Mouse (Mus musculus) heart, postnatal 14 days (tissue): ENCODE results near the gene Armh3. TPM values are rescaled to one million over a fixed set of nuclear protein-coding genes. Genes with fewer than 3 reads are reported as not detected.
A peak's percentile ranks its signal among the peaks of the same experiment; 100 is the strongest.

Experiments
- DNase-seq, 2 experiments: peaks; one replicate each; pipeline ENCODE4 v3.0.0; 2021 to 2022
- intact Hi-C: fragments of 180-260 bp; cut with DNase I; formaldehyde crosslinking; loops from one replicate; pipeline ENCODE4 v1.15.1; 2025
- total RNA-seq, 2 experiments: library from RNA; stranded (reverse); gene quantifications; 2 replicates each; pipeline ENCODE4 v1.2.3; 2021

Armh3 gene
- total RNA-seq, 2 experiments from 2014 or later: 12.9 to 16.5 TPM

DNA sequence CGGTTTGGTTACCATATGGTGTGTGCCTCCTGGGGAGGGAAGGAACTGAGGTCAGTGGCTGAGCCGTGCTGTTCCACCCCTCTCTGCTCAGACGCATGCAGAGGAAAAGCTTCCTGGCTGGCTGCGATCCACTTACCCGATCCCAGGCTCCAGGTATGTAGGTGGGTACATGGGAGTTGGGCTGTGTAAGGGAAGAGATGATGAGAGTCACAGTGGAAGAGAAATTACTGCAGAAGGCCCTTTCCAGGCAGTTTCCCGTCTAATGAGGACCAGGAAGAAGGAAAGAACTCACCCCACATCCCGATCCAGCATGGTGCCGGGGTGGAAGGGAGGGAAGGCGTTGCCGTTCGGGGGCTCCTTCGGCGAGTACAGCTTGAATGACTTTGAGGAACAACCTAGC is 37.7 kb upstream of the Armh3 start:
- DNase-seq: no peak
- intact Hi-C loops: no loop called here

DNA sequence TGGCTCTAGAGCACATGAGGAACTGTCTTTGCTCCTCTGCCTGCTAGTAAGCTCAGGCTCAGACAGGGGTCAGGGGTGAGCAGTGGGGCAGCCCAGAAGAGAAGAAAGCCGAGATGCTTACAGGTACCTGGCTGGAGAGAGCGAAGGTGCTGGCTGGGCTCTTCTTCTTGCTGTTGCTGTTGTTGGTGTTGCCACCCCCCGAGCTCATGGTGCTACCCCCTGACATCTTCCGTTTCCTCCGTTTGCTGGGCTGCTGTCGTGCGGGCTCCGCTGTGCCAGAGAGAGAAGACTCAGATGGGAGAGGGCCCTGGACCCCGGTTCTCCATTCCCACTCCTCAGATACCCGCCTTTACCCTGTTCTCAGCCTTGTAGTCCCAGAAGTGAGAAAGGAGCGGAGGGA is 35.6 kb upstream of the Armh3 start:
- DNase-seq: no peak
- intact Hi-C loops: no loop called here

DNA sequence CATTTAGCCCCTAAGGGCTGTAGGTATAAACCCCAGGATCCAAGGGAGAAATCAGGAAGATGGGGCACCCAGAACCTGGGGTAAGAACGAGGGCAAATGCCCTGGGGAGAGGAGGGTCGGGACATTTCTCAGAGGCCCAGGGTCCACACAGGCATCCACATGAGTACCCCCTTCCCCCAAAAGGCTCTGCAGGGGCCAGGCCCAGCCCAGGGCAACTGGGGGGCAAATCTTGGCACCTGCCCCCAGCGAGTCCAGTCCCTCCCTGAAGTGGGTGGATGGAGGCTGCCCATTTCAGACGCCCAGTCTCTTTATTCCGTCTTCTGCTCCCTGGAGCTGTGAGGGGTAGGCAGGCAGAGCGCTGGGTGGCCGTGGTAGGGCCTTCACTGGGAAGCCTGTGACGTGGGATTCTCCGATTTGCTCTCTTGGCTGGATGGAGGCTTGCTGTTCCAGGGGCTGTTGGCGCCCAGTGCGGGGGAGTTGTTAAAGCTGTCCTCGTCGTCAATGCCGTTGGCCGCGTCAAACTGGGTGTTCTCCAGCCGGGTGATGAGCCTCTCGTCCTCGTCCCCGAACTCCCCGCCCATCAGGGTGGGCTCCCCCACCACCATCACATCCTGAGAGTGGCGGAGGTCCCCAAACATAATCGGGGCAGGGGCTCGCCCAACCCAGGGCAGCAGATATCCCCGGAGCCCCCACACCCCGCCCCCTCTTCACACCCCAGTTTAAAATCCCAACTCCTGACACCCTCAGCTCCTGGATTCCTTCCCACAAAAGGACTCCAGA is 34.6 kb upstream of the Armh3 start:
- intact Hi-C loops: no loop called here
- no peak for DNase-seq

DNA sequence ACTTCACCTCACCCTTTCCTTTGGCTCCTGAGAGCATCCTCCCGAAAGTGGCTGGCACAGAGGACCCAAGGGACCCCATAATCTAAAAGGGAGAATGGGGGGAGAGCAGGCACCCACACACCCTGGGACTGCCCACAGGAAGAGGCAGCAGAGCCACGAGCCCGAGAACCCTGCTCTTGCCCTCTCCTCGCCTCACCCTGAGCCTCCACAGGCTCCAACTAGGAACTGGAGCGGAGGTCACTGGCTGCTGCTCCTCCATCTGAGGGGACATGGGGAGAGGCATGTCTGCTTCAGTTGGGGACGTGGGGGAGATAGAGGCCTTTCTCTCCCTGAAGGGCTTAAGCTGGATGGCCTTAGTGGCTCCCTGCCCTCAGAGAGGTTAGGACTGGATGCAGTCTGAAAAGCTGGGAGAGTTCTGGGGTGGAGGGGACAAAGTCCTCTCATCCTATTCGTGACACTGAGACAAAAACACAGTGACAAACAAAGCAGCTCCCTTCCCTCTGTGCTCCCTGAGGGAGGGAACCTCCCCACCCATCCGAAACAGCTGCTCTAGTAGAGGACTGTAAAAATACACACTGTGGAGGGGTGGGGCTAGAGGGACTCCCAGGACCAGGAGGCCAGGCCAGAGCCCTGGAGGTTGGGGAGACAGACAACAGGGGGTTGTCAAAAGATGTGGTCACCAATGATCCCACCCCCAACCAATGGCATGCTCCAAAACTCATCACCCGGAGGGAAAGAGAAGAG is 33.6 kb upstream of the Armh3 start:
- intact Hi-C loops: no loop called here
- DNase-seq: peak in 1 of 2 experiments; percentile 26

DNA sequence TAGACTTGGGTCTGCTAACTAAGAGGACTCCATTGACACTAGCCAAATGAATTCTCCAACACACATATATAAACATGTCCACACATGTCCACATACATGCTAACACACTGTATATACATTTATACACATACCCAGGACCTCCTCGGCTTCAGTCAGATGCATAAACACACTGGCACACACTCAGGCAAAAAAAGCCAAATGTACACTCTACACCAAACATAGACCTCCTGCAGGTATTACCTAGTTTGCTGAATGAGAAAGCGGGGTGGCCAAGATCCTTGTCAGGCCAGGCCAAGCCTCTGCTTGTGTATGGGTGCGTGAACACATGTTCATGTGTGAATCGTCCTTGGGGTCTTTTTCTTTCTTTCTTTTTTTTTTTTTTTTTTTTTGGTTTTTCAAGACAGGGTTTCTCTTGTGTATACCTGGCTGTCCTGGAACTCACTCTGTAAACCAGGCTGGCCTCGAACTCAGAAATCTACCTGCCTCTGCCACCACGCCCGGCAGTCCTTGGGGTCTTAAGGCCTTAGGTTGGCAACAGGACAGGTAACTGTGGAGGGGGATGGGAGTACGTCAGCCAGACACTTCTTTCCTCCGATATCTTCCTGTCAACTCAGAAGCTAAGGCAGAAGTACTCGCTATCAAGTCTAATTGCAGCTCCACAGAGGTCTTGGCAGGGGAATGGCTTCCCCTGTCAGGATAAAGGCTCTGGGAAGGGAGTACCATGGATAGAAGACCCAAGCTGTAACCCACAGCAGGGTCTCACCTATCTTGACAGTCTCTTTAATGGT is 32.1 kb upstream of the Armh3 start:
- intact Hi-C loops: no loop called here

DNA sequence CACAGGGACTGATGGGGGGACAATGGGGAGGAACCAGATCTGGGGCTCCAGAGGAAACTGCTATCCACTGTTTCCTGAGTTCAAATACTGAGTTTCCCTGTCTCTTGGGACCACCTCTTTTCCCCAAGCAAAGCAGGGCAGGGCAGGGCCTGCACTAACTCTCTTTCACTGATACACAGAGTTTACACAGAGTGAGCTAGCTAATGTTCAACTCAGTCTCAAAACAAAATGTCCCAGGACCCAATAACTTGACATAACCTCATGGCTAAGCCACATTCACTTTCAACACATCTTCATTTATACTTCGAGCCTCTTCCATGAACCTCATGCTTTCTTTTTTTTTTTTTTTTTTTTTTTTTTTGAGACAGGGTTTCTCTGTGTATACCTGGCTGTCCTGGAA is 31.4 kb upstream of the Armh3 start:
- no peak for DNase-seq
- intact Hi-C loops: no loop called here

More for the DNA sequence above, 32.1 kb upstream of the Armh3 start:
- no peak for DNase-seq

DNA sequence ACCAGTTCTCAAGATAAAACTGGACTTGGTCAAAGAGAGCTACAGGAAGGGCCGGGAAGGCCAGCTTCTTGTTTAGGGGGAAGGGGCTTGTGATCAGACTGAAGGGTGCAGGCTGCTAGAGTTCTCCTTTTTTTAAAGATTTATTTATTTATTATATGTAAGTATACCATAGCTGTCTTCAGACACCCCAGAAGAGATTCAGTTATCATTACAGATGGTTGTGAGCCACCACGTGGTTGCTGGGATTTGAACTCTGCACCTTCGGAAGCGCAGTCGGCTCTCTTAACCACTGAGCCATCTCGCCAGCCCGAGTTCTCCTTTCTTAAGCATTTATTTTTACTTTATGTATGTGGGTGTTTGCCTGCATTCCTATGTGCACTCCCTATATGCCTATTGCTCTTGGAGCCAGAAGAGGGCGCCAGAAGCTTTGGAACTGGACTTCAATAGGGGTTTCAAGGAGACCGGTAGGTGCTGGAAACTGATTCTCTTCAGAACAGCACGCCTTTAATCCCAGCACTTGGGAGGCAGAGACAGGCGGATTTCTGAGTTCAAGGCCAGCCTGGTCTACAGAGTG is 30.5 kb upstream of the Armh3 start:
- no peak for DNase-seq
- intact Hi-C loops: no loop called here

DNA sequence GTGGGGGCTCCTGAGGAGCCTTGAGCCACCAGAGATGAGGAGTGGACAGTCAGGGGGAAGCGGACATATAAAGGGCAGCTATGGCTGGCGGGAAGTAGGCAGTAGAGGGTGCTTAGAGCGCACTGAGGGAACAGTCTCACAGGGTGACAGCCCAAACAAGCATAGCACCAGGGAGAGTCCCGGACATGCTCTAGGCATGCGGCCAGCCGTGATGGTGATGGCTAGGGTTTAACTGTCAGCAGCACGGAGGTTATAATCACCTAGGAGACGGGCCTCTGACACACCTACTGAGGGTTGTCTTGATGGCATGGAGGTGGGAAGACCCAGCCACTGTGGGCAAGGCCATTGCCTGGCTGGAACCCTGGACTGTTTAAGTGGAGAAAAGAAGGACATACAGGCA is 28.3 kb upstream of the Armh3 start:
- intact Hi-C loops: no loop called here

DNA sequence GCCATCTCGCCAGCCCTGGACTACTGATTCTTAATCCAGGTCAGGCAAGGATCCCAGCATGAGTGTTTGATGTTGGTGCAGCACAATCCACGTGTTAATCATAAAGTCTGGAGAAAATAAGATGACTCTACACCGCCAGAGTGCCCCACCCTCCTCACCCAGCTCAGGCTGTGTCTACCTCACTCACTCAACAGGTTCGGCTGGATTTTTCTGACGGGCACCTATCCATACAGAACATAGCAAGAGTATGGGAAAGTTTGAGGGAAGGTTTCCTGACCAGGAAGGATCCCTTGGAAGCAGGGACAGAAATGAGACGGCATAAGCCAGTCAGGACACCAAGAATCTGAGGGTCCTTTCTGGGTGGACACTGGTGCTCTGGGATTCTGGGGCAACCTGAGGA is 26.7 kb upstream of the Armh3 start:
- no peak for DNase-seq
- intact Hi-C loops: no loop called here

More for the DNA sequence above, 28.3 kb upstream of the Armh3 start:
- DNase-seq: peak; percentile 30 to 68

DNA sequence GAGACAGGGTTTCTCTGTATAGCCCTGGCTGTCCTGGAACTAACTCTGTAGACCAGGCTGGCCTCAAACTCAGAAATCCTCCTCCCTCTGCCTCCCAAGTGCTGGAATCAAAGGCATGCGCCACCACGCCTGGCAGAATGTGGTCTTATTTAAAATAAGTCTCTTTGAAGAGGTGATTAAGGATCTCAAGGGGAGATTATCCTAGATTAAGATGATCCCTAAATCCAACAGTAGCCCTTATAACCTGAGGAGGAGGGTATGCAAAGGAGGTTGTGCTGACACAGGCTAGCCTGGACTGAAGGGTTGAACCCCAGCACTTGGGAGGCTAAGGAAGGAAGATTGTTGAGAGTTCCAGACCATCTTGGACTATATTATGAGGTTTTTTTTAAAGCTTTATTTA is 17.7 kb upstream of the Armh3 start:
- intact Hi-C loops: no loop called here

DNA sequence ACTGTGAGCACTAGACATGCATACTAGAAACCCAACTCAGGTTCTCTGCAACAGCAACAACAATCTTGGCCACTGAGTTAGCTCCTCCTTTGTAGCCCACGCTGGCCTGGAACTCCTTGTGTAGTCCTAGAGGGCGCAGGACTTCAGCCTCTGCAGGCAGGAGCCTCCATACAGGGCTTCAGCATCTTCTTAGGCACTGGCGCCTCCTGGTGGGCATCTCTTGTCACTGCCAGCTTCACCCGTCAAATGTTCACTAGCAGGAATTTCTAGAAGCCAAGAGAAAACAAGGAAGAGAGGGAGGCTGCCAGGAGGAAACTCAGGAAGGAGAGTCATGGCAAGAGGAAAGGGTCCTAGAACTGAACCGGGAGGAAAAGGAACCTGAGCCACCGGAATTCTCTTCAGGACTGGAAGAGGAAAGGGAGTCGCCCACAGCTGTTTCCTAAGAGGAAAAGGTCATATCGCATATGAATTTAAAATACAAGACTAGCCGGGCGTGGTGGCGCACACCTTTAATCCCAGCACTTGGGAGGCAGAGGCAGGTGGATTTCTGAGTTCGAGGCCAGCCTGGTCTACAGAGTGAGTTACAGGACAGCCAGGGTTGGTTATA is 16.4 kb upstream of the Armh3 start:
- intact Hi-C loops: loop anchor here (2.0 to 5.0 kb wide), 2 partner anchors 42 to 202 kb away; no protein-coding TSS in a partner anchor
- DNase-seq: peak; percentile 89 to 91

More for the DNA sequence above, 17.7 kb upstream of the Armh3 start:
- no peak for DNase-seq

DNA sequence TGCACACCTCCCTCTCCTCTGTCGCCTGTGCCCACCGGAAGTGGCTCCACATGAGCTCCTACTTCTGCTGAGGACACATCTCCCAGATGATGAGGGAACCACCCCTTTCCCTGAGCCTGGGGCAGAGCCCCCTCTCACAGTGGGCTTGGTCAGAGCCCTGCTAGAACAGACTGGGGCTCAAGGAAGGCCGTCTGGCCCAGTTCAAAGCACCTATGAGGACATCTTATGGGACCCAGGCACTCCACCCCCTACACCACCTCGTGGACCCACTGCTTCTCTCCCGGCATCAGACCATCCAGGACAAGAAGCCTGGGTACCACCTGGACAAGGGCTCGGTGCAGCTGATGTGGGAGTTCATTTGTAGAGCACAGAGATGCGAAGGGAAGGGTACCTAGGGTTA is 7.4 kb upstream of the Armh3 start:
- no peak for DNase-seq
- intact Hi-C loops: no loop called here

DNA sequence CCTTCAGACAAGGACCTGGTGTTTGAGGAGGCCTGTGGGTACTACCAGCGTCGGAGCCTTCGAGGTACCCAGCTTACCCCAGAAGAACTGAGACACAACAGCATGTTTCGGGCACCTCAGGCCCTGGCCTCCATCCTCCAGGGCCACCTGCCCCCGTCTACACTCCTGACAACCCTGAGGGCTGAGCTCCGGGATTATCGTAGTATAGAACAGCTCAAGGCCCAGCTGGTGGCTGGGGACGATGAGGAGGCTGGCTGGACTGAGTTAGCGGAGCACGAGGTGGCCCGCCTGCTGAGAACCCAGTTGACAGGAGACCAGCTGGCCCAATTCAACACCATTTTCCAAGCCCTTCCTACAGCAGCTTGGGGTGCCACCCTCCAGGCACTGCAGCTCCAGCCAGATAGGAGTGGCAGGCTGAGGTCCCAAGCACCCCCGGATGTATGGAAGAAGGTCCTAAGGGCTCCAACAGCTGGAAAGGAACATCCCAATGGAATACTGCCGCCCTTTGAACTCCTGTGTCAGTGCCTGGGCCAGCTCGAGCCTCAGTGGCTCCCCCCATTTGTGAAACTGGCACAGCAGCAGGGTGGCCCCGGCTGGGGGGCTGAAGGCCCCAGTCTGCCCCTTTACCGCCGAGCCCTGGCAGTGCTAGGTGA is 6.7 kb upstream of the Armh3 start:
- intact Hi-C loops: no loop called here
- no peak for DNase-seq

DNA sequence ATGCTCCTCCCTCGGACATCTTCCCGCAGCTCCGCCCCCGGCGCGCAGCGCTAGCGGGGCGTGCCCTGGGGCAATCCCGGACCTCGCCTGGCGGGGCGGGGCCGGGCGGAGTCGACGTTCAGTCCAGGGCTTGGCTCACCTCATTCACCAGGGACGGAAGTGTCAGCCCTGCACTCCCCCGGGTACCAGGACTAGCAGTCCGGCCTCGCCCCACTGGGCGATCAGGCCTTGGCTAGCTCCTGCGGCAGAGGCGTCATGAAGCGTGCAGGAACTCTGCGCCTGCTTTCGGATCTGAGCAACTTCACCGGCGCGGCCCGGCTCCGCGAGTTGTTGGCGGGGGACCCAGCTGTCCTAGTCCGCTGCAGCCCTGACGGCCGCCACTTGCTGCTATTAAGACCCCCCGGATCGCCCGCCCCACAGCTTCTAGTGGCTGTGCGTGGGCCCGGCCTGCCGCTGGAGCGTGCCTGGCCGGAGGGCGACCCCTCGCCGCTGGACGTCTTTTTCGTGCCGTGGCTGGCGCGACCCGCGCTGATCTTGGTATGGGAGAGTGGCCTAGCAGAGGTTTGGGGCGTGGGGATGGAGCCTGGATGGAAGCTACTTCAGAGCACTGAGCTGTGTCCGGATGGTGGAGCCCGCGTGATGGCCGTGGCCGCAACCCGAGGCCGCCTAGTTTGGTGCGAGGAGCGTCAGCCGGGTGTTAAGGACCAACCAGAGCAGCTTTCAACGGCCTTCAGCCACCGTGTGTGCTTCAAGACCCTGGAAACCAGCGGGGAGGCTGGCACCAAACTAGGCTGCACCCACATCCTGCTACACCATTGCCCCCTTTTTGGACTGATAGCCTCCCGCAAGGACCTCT is 5.3 kb upstream of the Armh3 start, which contains the start of gene Hps6:
Gene Hps6, plus strand, starts transcription at position 138 of the 856 bp plus-strand sequence.
- DNase-seq: peak; percentile 90 to 91
- intact Hi-C loops: no loop called here

DNA sequence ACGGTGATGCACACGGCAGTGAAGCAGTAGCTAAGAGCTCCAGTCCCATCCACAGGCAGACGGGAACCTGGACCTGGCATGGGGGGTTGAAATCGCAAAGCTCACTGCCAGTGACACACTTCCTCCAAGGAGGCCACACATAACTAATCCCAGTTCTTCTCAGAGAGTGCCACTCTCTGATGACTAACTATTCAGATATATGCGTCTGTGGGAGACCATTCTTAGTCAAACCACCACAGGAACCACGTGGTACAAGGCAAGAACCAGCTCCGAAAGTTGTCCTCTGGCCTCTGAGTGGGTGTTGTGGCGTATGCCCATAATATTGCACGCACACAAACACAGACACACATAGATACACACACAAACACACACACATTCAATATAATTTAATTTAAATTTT is 4.0 kb upstream of the Armh3 start:
- DNase-seq: peak in 1 of 2 experiments; percentile 2
- intact Hi-C loops: no loop called here

DNA sequence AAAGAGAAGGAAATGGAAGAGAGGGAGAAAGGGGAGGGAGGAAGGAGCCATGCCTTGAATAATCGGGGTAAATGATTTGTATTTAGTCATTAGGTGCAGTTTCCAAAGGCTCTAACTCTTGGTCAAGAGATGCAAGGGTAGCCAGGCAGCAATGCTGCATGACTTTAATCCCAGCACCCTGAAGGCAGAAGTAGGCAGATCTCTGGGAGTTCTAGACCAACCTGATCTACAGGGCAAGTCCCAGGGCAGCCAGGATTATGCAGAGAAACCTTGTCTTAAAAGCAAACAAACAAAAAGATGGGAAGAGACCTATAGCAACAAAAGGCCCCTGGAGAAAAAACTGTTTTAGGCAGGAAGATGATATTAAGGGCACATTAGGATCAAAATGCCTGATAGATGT is 1.1 kb upstream of the Armh3 start:
- intact Hi-C loops: no loop called here
- DNase-seq: no peak

DNA sequence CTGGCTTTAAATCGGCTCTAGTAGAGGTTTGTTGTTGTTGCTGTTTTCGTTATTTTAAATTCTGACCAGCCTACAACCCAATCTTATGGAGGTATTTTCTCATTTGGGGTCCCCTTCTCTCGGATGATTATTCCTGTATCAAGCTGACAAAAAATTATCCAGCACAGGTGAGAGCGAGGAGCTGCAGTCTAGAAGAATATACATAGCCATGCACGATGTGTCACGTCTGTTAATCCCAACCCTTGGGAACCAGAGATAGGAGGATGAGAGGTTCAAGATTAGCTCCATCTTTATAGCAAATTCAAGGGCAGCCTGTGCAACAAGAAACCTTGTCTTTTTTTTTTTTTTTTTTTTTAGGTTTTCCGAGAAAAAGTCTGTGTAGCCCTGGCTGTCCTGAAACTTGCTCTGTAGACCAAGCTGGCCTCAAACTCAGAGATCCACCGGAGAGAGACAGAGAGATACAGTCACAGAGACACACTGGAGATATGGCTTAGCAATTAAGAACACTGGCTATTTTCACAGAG is 468 bp upstream of the Armh3 start:
- intact Hi-C loops: no loop called here
- no peak for DNase-seq

DNA sequence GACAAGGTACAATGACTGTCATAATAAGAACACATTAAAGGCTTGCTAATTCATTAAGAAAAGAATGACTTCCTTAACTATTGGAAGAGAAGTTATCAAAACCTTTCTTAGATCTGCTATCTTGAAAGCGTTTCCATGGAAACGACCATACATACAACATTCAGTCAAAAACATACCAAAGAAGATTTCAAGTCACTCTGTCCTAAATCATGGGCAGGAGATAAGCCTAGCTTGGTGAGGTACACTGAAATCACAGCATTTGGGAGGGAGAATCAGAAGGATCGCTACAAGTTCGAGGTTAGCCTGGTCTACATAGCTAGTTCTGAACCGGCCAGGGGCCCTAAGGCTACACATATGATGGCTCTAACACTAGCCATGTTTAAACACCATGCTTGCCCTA is 923 bp downstream of the Armh3 start:
- DNase-seq: no peak
- intact Hi-C loops: no loop called here
